Mouse (Mus musculus) thymus, adult 2 months (tissue): ENCODE measurements around the gene Mmadhc.

Experiments
- CTCF ChIP-seq: fragments of 200-500 bp; IDR thresholded peaks from 2 replicates; pipeline ENCODE4 v1.5.1; 2012; ENCODE audit warnings: mild to moderate bottlenecking, control low read depth, low read length, moderate library complexity, borderline replicate concordance; ENCODE audit not compliant: control insufficient read depth, poor library complexity, insufficient read depth; ENCODE audit errors: extremely low read depth
- POLR2A ChIP-seq: fragments of 200-500 bp; IDR thresholded peaks from 2 replicates; pipeline ENCODE4 v1.6.1; 2012; ENCODE audit warnings: mild to moderate bottlenecking, low read length, control low read depth, moderate library complexity; ENCODE audit not compliant: control insufficient read depth, poor library complexity, insufficient read depth; ENCODE audit errors: extremely low read depth

DNA sequence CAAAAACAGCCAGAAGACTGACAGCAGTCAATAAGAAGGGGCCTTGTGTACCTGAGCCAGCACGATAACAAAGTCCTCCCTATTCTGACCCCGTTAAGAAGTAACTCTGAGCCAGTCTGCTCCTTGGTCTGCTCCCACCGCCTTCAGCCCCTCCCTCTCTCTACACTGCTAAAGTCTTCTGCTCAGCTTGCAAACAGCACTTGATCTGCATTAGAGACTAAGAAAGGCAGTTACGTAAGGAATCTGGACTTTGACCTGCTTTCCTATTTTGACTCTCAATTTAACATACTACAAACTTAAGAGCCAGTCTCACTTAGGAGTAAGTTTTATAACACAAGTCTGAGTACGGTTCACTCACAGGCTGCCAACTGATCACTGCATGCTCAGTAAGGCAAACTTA is 12.6 kb downstream of the Mmadhc start:
- no peak for TF ChIP-seq POLR2A
- no peak for TF ChIP-seq CTCF
